Mouse (Mus musculus) regulatory T cell (primary cell): Measurements from ENCODE around the gene Hist2h2bb.
"Not testable (repeated sequence)": the region's sequence is repeated elsewhere in the genome, so short reads cannot be mapped to it uniquely, and the experiment has no call there.

ENCODE experiments used
- in situ Hi-C: fragments of 300-600 bp; cut with MboI, MseI; formaldehyde crosslinking; loops from one replicate; pipeline ENCODE4 v1.15.1; 2025; ENCODE audit warnings: high pct_unique_total_duplicates

Hist2h2bb gene

DNA sequence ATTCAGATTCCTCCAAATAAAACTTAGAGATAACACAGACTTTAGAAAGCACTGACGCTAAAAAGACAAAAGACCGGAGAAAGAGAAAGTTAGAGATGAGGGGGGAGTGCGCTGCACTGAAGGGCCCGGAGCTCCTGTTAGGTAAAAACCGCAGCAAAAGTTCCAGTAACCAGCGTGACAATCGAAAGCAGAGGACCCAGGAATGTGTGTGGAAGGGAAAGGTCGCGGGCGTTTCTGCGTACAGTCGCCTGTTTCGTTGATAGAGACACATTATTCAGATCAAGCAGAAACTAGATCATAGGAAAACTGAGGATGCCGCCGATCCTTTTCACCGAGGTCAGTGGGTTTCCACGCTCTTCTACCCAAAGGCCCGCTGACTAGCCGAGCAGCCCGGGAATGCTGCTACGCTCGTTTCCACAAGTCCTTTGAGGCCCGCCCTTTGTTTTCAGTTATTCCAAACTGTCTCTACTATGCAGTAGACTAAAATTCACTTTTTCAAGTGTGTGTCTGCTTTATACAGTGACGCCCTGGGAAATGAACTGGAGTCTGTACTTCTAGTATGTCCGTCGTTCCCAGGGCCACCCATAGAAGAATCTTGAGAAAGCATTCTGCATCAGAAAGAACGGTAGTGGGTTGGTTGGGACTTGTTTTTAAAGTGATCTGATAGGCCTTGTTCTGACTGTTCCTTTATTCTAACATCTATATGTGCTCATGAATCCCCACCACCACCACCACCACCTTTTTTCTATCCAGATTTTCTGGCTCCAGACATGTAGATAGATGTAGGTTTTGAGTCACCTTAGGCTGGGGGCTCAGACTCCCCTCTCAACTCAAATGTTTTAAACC lies 5.8 kb upstream of the Hist2h2bb start:
- in situ Hi-C loops, result no loop called here

GRCm38 (mm10) chr3:96264404-96264949 lies 5.1 kb upstream of the Hist2h2bb start:
- in situ Hi-C loops, result no loop called here

DNA sequence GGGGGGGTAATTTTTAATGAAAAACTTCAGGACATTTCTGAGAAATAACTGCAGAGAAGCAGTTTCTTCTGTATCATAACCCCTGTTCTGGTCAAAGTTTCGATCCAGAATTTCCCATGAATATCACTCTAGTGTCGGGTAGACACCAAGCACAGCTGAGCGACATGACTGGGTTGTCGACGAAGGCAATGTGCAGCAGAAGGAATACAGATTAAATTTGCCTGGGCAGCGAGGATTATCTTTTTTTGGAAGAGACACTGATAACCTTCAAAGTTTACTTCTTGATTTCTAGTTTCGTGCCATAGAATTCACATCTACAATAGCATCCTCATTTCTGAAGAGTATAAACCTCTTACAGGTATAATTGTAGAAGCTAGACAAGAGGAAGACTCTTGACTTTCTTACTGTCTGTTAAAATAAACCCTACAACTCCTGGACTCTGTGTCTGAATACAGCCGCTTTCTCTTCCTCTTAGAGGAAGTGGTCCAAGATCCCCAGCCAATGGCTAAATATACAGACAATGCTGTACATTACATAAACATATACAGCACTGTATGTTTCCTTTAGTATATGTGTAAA lies 3.3 kb upstream of the Hist2h2bb start:
- in situ Hi-C loops, result no loop called here

DNA sequence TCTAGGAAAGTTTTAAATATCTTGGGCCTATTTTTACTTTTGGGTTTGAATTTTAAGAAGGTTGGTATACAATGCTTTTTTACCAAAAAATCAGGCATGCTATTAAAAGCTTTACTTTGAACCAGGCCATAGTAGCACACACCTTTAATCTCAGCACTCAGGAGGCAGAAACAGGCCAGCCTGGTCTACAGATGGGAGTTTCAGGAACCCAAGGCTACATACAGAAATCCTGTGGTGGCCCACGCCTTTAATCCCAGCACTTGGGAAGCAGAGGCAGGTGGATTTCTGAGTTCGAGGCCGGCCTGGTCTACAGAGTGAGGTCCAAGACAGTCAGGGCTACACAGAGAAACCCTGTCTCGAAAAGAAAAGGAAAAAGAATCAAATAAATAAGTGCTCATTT lies 2.0 kb upstream of the Hist2h2bb start:
- in situ Hi-C loops, result no loop called here

DNA sequence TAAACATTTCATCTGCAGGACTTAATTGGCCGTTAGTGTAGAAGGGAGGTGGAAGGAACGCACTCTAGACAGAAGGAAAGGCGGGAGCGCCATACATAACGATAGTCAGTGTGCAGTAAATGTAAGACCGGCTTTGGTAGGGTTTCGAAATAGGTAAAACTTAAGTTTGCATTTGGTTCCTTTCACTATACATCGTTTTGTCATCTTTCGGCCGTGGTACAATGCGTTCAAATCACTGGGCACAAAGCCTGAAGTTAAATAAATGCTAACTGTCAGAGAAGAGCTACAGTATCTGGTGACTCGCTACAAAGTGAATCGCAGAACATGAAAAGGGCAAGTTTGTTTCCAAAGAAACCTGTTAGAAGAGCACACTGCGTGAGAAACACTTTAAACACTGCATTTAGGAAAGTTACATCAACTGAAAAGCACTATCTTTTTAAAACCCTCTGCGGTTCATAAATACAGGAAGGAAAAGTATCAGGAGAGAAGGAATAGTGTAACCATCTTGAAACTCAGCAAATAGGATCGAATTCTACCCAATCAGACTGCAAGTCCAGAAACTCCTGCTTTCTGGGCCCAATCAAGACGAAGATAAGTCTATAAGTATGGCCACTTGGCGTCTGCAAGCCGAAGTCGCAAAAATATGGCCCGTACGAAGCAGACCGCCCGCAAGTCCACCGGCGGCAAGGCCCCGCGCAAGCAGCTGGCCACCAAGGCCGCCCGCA lies 1.3 kb upstream of the Hist2h2bb start, which contains the start of gene Hist2h3b:
Hist2h3b (plus strand) TSS at position 604 of the 725 bp plus-strand sequence.
- in situ Hi-C loops, result no loop called here

DNA sequence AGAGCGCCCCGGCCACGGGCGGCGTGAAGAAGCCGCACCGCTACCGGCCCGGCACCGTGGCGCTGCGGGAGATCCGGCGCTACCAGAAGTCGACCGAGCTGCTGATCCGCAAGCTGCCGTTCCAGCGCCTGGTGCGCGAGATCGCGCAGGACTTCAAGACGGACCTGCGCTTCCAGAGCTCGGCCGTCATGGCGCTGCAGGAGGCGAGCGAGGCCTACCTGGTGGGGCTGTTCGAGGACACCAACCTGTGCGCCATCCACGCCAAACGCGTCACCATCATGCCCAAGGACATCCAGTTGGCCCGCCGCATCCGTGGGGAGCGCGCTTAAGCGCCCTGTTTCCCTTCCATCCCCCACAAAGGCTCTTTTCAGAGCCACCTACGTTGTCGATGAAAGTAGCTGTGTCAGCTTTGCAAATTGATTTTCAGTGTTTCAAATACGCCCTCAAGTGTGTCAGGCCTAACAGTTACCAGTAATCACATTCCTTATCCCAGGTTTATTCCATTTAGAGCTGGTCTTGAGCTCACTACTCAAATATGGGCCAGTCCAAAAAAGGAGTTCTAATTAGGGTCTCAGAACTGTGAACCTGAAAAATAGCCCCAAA lies 675 bp upstream of the Hist2h2bb start:
- in situ Hi-C loops, result not testable (repeated sequence)

- in situ Hi-C loops, result no loop called here
These were observed 4.3 kb downstream of the Hist2h2bb start for GRCm38 (mm10) chr3:96273591-96274465.

DNA sequence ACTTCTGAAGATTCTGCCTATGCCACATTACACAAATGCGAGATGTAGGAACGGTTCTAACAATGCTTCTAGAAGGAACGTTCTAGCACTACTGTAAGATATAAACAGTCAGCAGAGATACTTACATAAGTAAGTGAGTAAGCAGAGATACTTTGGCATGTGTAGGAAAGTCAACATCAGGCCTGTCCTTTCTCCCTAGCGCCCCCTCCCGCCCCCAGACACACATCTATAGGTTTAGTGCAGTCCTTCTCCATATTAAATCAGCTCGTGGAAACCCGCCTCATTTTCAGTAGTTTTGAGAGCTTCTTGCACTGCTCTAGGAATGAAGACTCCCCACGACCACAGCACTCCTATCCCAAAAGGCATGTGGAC lies 7.9 kb downstream of the Hist2h2bb start:
- in situ Hi-C loops, result loop anchor here (25.0 kb wide), 1 partner anchor 1890 kb away; the partner anchor contains the start of gene Lingo4

- in situ Hi-C loops, result loop anchor here (25.0 kb wide), 1 partner anchor 1891 kb away; the partner anchor contains the start of gene Lingo4
These were observed 8.5 kb downstream of the Hist2h2bb start for GRCm38 (mm10) chr3:96277800-96278624.

- in situ Hi-C loops, result loop anchor here (5.0 to 25.0 kb wide), 2 partner anchors 47 to 1893 kb away; partner anchors contain the start of gene Lingo4
These were observed 11.1 kb downstream of the Hist2h2bb start for GRCm38 (mm10) chr3:96280660-96281059.

- in situ Hi-C loops, result loop anchor here (5.0 to 25.0 kb wide), 2 partner anchors 43 to 1897 kb away; partner anchors contain the start of gene Lingo4
These were observed 14.9 kb downstream of the Hist2h2bb start for GRCm38 (mm10) chr3:96284457-96284856.

DNA sequence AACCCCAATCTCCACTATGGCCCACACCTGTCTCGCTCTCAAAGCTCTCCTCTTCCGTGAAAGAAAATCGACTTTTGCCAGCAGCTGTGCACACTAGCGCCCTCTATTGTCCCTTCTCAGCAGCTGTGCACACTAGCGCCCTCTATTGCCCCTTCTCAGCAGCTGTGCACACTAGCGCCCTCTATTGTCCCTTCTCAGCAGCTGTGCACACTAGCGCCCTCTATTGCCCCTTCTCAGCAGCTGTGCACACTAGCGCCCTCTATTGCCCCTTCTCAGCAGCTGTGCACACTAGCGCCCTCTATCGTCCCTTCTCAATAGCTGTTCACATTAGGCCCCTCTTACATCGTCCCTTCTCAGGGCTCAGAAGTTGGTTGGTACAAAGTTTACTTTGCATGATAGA lies 17.8 kb downstream of the Hist2h2bb start:
- in situ Hi-C loops, result loop anchor here (25.0 kb wide), 1 partner anchor 1900 kb away; the partner anchor contains the start of gene Lingo4

GRCm38 (mm10) chr3:96289201-96289600 lies 19.6 kb downstream of the Hist2h2bb start:
- in situ Hi-C loops, result loop anchor here (25.0 kb wide), 1 partner anchor 1902 kb away; the partner anchor contains the start of gene Lingo4

DNA sequence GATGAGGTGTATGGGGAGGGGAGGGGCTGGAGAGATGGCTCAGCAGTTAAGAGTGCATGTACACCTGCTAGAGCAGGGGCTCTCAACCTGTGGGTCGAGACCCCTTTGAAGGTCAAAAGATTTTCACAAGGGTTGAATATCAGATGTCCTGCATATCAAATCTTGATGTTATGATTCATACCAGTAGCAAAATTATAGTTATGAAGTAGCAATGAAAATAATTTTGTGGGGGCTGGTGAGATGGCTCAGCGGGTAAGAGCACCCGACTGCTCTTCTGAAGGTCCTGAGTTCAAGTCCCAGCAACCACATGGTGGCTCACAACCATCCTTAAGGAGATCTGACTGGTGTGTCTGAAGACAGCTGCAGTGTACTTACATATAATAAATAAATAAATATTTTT lies 21.2 kb downstream of the Hist2h2bb start:
- in situ Hi-C loops, result loop anchor here (25.0 kb wide), 1 partner anchor 1903 kb away; the partner anchor contains the start of gene Lingo4

DNA sequence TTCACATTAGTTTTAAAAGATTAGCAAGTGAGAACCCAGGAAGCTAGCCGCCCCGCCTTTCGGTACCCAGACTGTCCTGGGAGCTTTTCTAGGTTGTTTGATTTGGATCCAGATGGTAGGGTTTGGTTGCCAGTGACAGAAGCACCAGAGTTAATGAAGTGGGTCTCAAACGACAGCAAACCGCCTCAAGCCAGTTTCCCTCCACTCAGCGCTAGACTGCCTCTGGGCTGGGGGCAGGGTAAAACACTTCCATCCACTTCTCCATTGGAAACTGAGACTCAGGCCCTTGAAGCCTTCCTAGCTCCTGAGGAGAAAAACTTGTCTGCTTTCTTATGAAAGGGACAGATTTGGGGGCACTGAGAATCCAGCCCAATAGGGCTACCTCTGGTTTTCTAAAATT lies 23.1 kb downstream of the Hist2h2bb start:
- in situ Hi-C loops, result loop anchor here (25.0 kb wide), 1 partner anchor 1905 kb away; the partner anchor contains the start of gene Lingo4

- in situ Hi-C loops, result loop anchor here (25.0 kb wide), 1 partner anchor 1906 kb away; the partner anchor contains the start of gene Lingo4
These were observed 23.8 kb downstream of the Hist2h2bb start for GRCm38 (mm10) chr3:96293368-96293767.

- in situ Hi-C loops, result loop anchor here (25.0 kb wide), 1 partner anchor 1906 kb away; the partner anchor contains the start of gene Lingo4
These were observed 24.2 kb downstream of the Hist2h2bb start, which contains the start of gene Fcgr1 for GRCm38 (mm10) chr3:96293787-96294186. Gene Fcgr1, minus strand, starts transcription at chr3:96293969.

GRCm38 (mm10) chr3:96298360-96298759 lies 28.8 kb downstream of the Hist2h2bb start:
- in situ Hi-C loops, result loop anchor here (25.0 kb wide), 1 partner anchor 1911 kb away; the partner anchor contains the start of gene Lingo4

DNA sequence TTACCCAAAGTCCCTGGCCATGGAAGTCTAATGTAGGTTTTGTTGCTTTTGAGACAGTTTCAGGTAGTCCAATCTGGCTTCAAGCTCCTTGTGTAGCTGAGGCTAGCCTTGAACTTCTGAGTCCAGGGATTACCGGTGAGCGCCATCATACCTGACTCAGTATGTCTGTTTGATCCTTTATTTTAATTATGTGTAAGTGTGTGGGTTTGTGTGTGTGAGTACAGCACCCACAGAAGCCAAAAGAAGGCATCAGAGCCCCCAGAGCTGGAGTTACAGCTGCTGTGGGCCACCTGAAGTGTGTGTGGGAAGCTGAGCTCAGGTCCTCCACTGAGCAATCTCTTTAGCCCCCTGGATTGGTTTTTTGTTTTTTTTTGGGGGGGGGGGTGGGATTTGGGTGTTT lies 30.0 kb downstream of the Hist2h2bb start:
- in situ Hi-C loops, result loop anchor here (25.0 kb wide), 1 partner anchor 1912 kb away; the partner anchor contains the start of gene Lingo4
